Mouse (Mus musculus) lung, adult 2 months (tissue): ENCODE measurements at regions not wholly inside any gene's neighbourhood (a gene's known extent, or its start where the extent isn't known, plus 50 kb on each side); places are given as distances from the start of the nearest gene placed in this dataset.

Source experiments
- CTCF ChIP-seq: fragments of 200-500 bp; IDR thresholded peaks from 2 replicates; pipeline ENCODE4 v1.5.1; 2011; ENCODE audit warnings: mild to moderate bottlenecking, low read length, control low read depth; ENCODE audit not compliant: insufficient read depth
- POLR2A ChIP-seq: fragments of 200-500 bp; IDR thresholded peaks from 2 replicates; pipeline ENCODE4 v1.6.1; 2011; ENCODE audit warnings: low read depth, mild to moderate bottlenecking, control low read depth, low read length, borderline replicate concordance; ENCODE audit errors: extremely low read depth

GRCm38 (mm10) chr17:7655966-7656365 lies 171.1 kb downstream of the Fndc1 start:
- TF ChIP-seq POLR2A, result no peak
- no peak for TF ChIP-seq CTCF
